In genomic region chr1:153852696-153853095, GRCm38 (mm10) we compare ENCODE assay signal across 16 mouse cellular contexts. TPM values are rescaled to one million over a fixed set of nuclear protein-coding genes. Genes with fewer than 3 reads are reported as not detected.
DNase-seq lines count a peak whose midpoint lies in the region.
"Had no signal": no experiment of that assay in that cellular context is flagged by ENCODE, and none has a peak within 500 bp of the region (broad histone marks: within the 10 kb centered on the region; RNA-seq: fewer than 3 reads in every experiment).

No protein-coding gene starts in this region.

- peak; percentile 6 for DNase-seq in T-cell, adult 2 months (ENCODE audit: low spot score)
- peak; percentile 21 to 41 for DNase-seq in thymus, adult 18-20 months
- peak; percentile 67 for DNase-seq in thymus, postnatal 0 days (ENCODE audit: low spot score)
- peak; percentile 48 for DNase-seq in thymus, postnatal 14 days
- peak; percentile 32 to 43 for DNase-seq in thymus, postnatal 36 days

RNA-seq across cellular contexts. Expression of gene Rgsl1, which starts 8.8 kb away (rescaled TPM):
- polyA plus RNA-seq in thymus, postnatal 0 days (2015; fragmentation: Nextera tagmentation; extraction: Ambion mirVana): 0.50 and 0.82 TPM in 2 replicates
- polyA plus RNA-seq: embryonic facial prominence, embryonic 11.5 days; erythroblast, embryonic 14.5 days; forebrain, embryonic 10.5 days; G1E had no signal

RNA-seq across cellular contexts. Expression of gene Teddm1b, which starts 21.4 kb away (rescaled TPM):
- 0.14 and 0.27 TPM in 2 replicates for polyA plus RNA-seq in thymus, postnatal 0 days (2015; fragmentation: Nextera tagmentation; extraction: Ambion mirVana)
- polyA plus RNA-seq: adrenal gland, adult 2 months; brain, embryonic 14.5 days; erythroblast, embryonic 14.5 days; G1E had no signal

RNA-seq across cellular contexts. Expression of gene Teddm1a, which starts 38.8 kb away (rescaled TPM):
- not detected in 2 replicates for polyA plus RNA-seq in thymus, postnatal 0 days (2015; fragmentation: Nextera tagmentation; extraction: Ambion mirVana)
- polyA plus RNA-seq: adrenal gland, adult 2 months; brain, embryonic 14.5 days; embryonic facial prominence, embryonic 11.5 days; embryonic facial prominence, embryonic 13.5 days; embryonic facial prominence, embryonic 15.5 days; erythroblast, embryonic 14.5 days; forebrain, embryonic 10.5 days; forebrain, embryonic 12.5 days; forebrain, embryonic 14.5 days; G1E; Patski had no signal

RNA-seq across cellular contexts. Expression of gene Glul, which starts 47.0 kb away (rescaled TPM):
- 111 and 119 TPM in 2 replicates for polyA plus RNA-seq in thymus, postnatal 0 days (2015; fragmentation: Nextera tagmentation; extraction: Ambion mirVana)

RNA-seq across cellular contexts. Expression of gene Teddm2, which starts 47.3 kb away (rescaled TPM):
- 0.77 and 1.3 TPM in 2 replicates for polyA plus RNA-seq in thymus, postnatal 0 days (2015; fragmentation: Nextera tagmentation; extraction: Ambion mirVana)

Comparison
In these comparisons a context has a peak if more than half of its experiments do, and no peak if none do; other contexts are left out.
1. Peak in every context shown above with its lines: DNase-seq.
2. DNase-seq: peak in every context shown above with its lines; median percentile 67 in thymus, postnatal 0 days; 48 in thymus, postnatal 14 days; 38 in thymus, postnatal 36 days; 31 in thymus, adult 18-20 months; 6 in T-cell, adult 2 months.